Mouse (Mus musculus): ENCODE data around the gene Rdh19. TPM values are rescaled to one million over a fixed set of nuclear protein-coding genes. Genes with fewer than 3 reads are reported as not detected.
"Not testable (repeated sequence)": the region's sequence is repeated elsewhere in the genome, so short reads cannot be mapped to it uniquely, and the experiment has no call there.

Rdh19 gene
- not detected in 2 replicates for polyA plus RNA-seq (2014; fragmentation: Nextera tagmentation; extraction: Ambion mirVana)

GRCm38 (mm10) chr10:127849628-127850027, at the start of gene Rdh19:
Gene Rdh19 (plus strand): TSS chr10:127849928.
- Histone ChIP-seq H3K36me3 (ENCODE audit: control insufficient read depth, insufficient read depth, low read length) (no peaks in the 10 kb centered on the region), H3K27ac (ENCODE audit: low read depth, low read length) (no peak within 1 kb of the TSS), H3K9ac (replicated peaks; ENCODE audit: low read depth, low read length) (no peak within 1 kb of the TSS), H3K4me2 (ENCODE audit: low read depth, low read length) (no peak within 1 kb of the TSS), H3K9me3 (ENCODE audit: control insufficient read depth, low read length) (no peaks in the 10 kb centered on the region), H3K4me3 (ENCODE audit: low read depth, low read length) (no peak within 1 kb of the TSS), H3K27me3 (ENCODE audit: control insufficient read depth, insufficient read depth, low read length) (no peaks in the 10 kb centered on the region), H3K4me1 (ENCODE audit: control insufficient read depth, insufficient read depth, low read length) (no peaks in the 10 kb centered on the region)
- ATAC-seq (ENCODE audit: low read depth), result no peak
- WGBS, result 81% methylated on average over 1 of the region's 1 CpGs

- Histone ChIP-seq H3K27me3 (ENCODE audit: control insufficient read depth, insufficient read depth, low read length) (no peaks in the 10 kb centered on the region), H3K4me3 (ENCODE audit: low read depth, low read length) (no peak within 1 kb of the TSS), H3K4me2 (ENCODE audit: low read depth, low read length) (no peak within 1 kb of the TSS), H3K36me3 (ENCODE audit: control insufficient read depth, insufficient read depth, low read length) (no peaks in the 10 kb centered on the region), H3K27ac (ENCODE audit: low read depth, low read length) (no peak within 1 kb of the TSS), H3K9ac (replicated peaks; ENCODE audit: low read depth, low read length) (no peak within 1 kb of the TSS), H3K4me1 (ENCODE audit: control insufficient read depth, insufficient read depth, low read length) (no peaks in the 10 kb centered on the region), H3K9me3 (ENCODE audit: control insufficient read depth, low read length) (no peaks in the 10 kb centered on the region)
- 92% methylated on average over 6 of the region's 6 CpGs for WGBS
- no peak for ATAC-seq (ENCODE audit: low read depth)
Observed at GRCm38 (mm10) chr10:127800891-127801290, 48.8 kb upstream of the Rdh19 start, which contains the start of gene Rdh16. Gene Rdh16 (plus strand): TSS chr10:127801152.

GRCm38 (mm10) chr10:127801612-127802011, 48.1 kb upstream of the Rdh19 start:
- H3K9me3 ChIP-seq (ENCODE audit: control insufficient read depth, low read length), result no peaks in the 10 kb centered on the region
- no peak overlapping the region for H3K4me3 ChIP-seq (ENCODE audit: low read depth, low read length)
- no peaks in the 10 kb centered on the region for H3K4me1 ChIP-seq (ENCODE audit: control insufficient read depth, insufficient read depth, low read length)
- ATAC-seq (ENCODE audit: low read depth), result no peak
- no peak overlapping the region for H3K9ac ChIP-seq (replicated peaks; ENCODE audit: low read depth, low read length)
- H3K27ac ChIP-seq (ENCODE audit: low read depth, low read length), result no peak overlapping the region
- H3K36me3 ChIP-seq (ENCODE audit: control insufficient read depth, insufficient read depth, low read length), result no peaks in the 10 kb centered on the region
- H3K4me2 ChIP-seq (ENCODE audit: low read depth, low read length), result no peak overlapping the region
- WGBS, result 80% methylated on average over 2 of the region's 2 CpGs
- no peaks in the 10 kb centered on the region for H3K27me3 ChIP-seq (ENCODE audit: control insufficient read depth, insufficient read depth, low read length)

- Histone ChIP-seq H3K36me3 (ENCODE audit: control insufficient read depth, insufficient read depth, low read length) (no peaks in the 10 kb centered on the region), H3K27me3 (ENCODE audit: control insufficient read depth, insufficient read depth, low read length) (no peaks in the 10 kb centered on the region), H3K4me2 (ENCODE audit: low read depth, low read length) (no peak overlapping the region), H3K4me1 (ENCODE audit: control insufficient read depth, insufficient read depth, low read length) (no peaks in the 10 kb centered on the region), H3K4me3 (ENCODE audit: low read depth, low read length) (no peak overlapping the region), H3K9ac (replicated peaks; ENCODE audit: low read depth, low read length) (no peak overlapping the region), H3K27ac (ENCODE audit: low read depth, low read length) (no peak overlapping the region), H3K9me3 (ENCODE audit: control insufficient read depth, low read length) (no peaks in the 10 kb centered on the region)
- no peak for ATAC-seq (ENCODE audit: low read depth)
- 86% methylated on average over 5 of the region's 5 CpGs for WGBS
Observed at GRCm38 (mm10) chr10:127802236-127802635, 47.5 kb upstream of the Rdh19 start.

GRCm38 (mm10) chr10:127804416-127804815, 45.3 kb upstream of the Rdh19 start:
- H3K4me2 ChIP-seq (ENCODE audit: low read depth, low read length), result no peak overlapping the region
- no peaks in the 10 kb centered on the region for H3K27me3 ChIP-seq (ENCODE audit: control insufficient read depth, insufficient read depth, low read length)
- H3K9ac ChIP-seq (replicated peaks; ENCODE audit: low read depth, low read length), result no peak overlapping the region
- no peaks in the 10 kb centered on the region for H3K4me1 ChIP-seq (ENCODE audit: control insufficient read depth, insufficient read depth, low read length)
- no peak overlapping the region for H3K27ac ChIP-seq (ENCODE audit: low read depth, low read length)
- H3K36me3 ChIP-seq (ENCODE audit: control insufficient read depth, insufficient read depth, low read length), result no peaks in the 10 kb centered on the region
- H3K4me3 ChIP-seq (ENCODE audit: low read depth, low read length), result no peak overlapping the region
- no peaks in the 10 kb centered on the region for H3K9me3 ChIP-seq (ENCODE audit: control insufficient read depth, low read length)
- ATAC-seq (ENCODE audit: low read depth), result no peak
- WGBS, result 70% methylated on average over 7 of the region's 7 CpGs

- Histone ChIP-seq H3K27ac (ENCODE audit: low read depth, low read length) (no peak overlapping the region), H3K27me3 (ENCODE audit: control insufficient read depth, insufficient read depth, low read length) (no peaks in the 10 kb centered on the region), H3K9ac (replicated peaks; ENCODE audit: low read depth, low read length) (no peak overlapping the region), H3K4me2 (ENCODE audit: low read depth, low read length) (no peak overlapping the region), H3K4me1 (ENCODE audit: control insufficient read depth, insufficient read depth, low read length) (no peaks in the 10 kb centered on the region), H3K36me3 (ENCODE audit: control insufficient read depth, insufficient read depth, low read length) (no peaks in the 10 kb centered on the region), H3K4me3 (ENCODE audit: low read depth, low read length) (no peak overlapping the region), H3K9me3 (ENCODE audit: control insufficient read depth, low read length) (no peaks in the 10 kb centered on the region)
- no peak for ATAC-seq (ENCODE audit: low read depth)
Observed at GRCm38 (mm10) chr10:127815888-127816287, 33.8 kb upstream of the Rdh19 start.

- not testable (repeated sequence) for H3K27ac ChIP-seq (ENCODE audit: low read depth, low read length); H3K9ac ChIP-seq (replicated peaks; ENCODE audit: low read depth, low read length); ATAC-seq (ENCODE audit: low read depth); H3K27me3 ChIP-seq (ENCODE audit: control insufficient read depth, insufficient read depth, low read length); H3K4me1 ChIP-seq (ENCODE audit: control insufficient read depth, insufficient read depth, low read length); H3K36me3 ChIP-seq (ENCODE audit: control insufficient read depth, insufficient read depth, low read length); H3K4me2 ChIP-seq (ENCODE audit: low read depth, low read length); H3K9me3 ChIP-seq (ENCODE audit: control insufficient read depth, low read length); H3K4me3 ChIP-seq (ENCODE audit: low read depth, low read length)
- 80% methylated on average over 4 of the region's 4 CpGs for WGBS
Observed at GRCm38 (mm10) chr10:127817268-127817910, 32.3 kb upstream of the Rdh19 start.

- H3K9ac ChIP-seq (replicated peaks; ENCODE audit: low read depth, low read length); H3K9me3 ChIP-seq (ENCODE audit: control insufficient read depth, low read length); H3K4me3 ChIP-seq (ENCODE audit: low read depth, low read length); H3K36me3 ChIP-seq (ENCODE audit: control insufficient read depth, insufficient read depth, low read length); H3K27ac ChIP-seq (ENCODE audit: low read depth, low read length); H3K27me3 ChIP-seq (ENCODE audit: control insufficient read depth, insufficient read depth, low read length); H3K4me2 ChIP-seq (ENCODE audit: low read depth, low read length); ATAC-seq (ENCODE audit: low read depth); H3K4me1 ChIP-seq (ENCODE audit: control insufficient read depth, insufficient read depth, low read length): not testable (repeated sequence)
- WGBS, result 88% methylated on average over 2 of the region's 2 CpGs
Observed at GRCm38 (mm10) chr10:127821806-127822205, 27.9 kb upstream of the Rdh19 start.

- Histone ChIP-seq H3K4me1 (ENCODE audit: control insufficient read depth, insufficient read depth, low read length) (no peaks in the 10 kb centered on the region), H3K36me3 (ENCODE audit: control insufficient read depth, insufficient read depth, low read length) (no peaks in the 10 kb centered on the region), H3K4me3 (ENCODE audit: low read depth, low read length) (no peak overlapping the region), H3K9me3 (ENCODE audit: control insufficient read depth, low read length) (no peaks in the 10 kb centered on the region), H3K27me3 (ENCODE audit: control insufficient read depth, insufficient read depth, low read length) (no peaks in the 10 kb centered on the region), H3K4me2 (ENCODE audit: low read depth, low read length) (no peak overlapping the region), H3K9ac (replicated peaks; ENCODE audit: low read depth, low read length) (no peak overlapping the region), H3K27ac (ENCODE audit: low read depth, low read length) (no peak overlapping the region)
- 78% methylated on average over 6 of the region's 6 CpGs for WGBS
- no peak for ATAC-seq (ENCODE audit: low read depth)
Observed at GRCm38 (mm10) chr10:127825386-127825785, 24.3 kb upstream of the Rdh19 start.
